Mouse (Mus musculus): ENCODE data around the gene Gm20877. TPM values are rescaled to one million over a fixed set of nuclear protein-coding genes. Genes with fewer than 3 reads are reported as not detected.
"Not testable (repeated sequence)": the region's sequence is repeated elsewhere in the genome, so short reads cannot be mapped to it uniquely, and the experiment has no call there.

The Gm20877 gene
- polyA plus RNA-seq (2012; ENCODE audit: insufficient read depth, insufficient read length, missing spikeins): not detected in 2 replicates

DNA sequence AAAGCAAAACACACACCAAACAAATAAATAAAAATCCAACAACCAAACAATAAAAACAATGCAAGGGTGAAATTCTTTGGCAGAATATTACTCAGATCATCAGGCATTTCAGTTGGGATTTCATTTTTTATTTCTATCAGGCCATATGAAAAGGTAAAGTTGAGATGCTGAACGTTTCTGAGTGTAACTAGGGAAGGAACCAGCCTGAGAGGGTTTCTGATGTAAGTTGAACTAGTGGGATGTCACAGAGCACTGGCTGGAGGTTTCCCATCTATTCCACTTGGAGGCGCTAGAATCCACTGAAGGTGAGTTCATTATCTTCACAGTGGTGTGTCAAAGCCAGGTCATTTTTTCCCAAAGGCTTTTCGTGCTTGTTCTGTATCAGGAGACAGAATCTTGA lies at the start of gene Gm20877:
Gene Gm20877, plus strand, starts transcription at position 301 of the 400 bp plus-strand sequence.
- not testable (repeated sequence) for H3K4me1 ChIP-seq (ENCODE audit: control insufficient read depth, insufficient read depth, low read length); H3K27ac ChIP-seq (ENCODE audit: insufficient read depth, low read depth, low read length); H3K4me3 ChIP-seq (ENCODE audit: insufficient read depth, low read length)

All from bone marrow macrophage, adult 2 months (primary cell).